Mouse (Mus musculus) liver, embryonic 14.5 days (tissue): ENCODE results near the gene Cuedc2. TPM values are rescaled to one million over a fixed set of nuclear protein-coding genes. Genes with fewer than 3 reads are reported as not detected.

ENCODE experiments used
- ATAC-seq: fragments of 200-750 bp; cut with Nextera tagmentation; 2 replicates; pipeline ENCODE4 v1.8.0; 2017; ENCODE audit warnings: moderate number of reproducible peaks, mild to moderate bottlenecking, moderate library complexity; ENCODE audit not compliant: insufficient read depth
- DNase-seq, 3 experiments: peaks; one replicate each; pipeline ENCODE4 v3.0.0-alpha.2; 2012 to 2013; ENCODE audit warnings: low read depth in 3 of 3, low spot score in 3 of 3
- H3K27ac ChIP-seq: fragments of 300-500 bp; sonication (generic); 2 replicates; pipeline ENCODE4 v1.5.1; 2014; ENCODE audit warnings: moderate library complexity, mild to moderate bottlenecking, control low read depth, inconsistent platforms
- H3K27me3 ChIP-seq: fragments of 300-500 bp; sonication (generic); 2 replicates; pipeline ENCODE4 v1.6.1; 2014; ENCODE audit warnings: mild to moderate bottlenecking, low read length, moderate library complexity; ENCODE audit not compliant: control insufficient read depth, insufficient read depth
- H3K36me3 ChIP-seq: fragments of 300-500 bp; sonication (generic); replicated peaks from 2 replicates; pipeline ENCODE4 v1.6.1; 2014; ENCODE audit warnings: low read depth; ENCODE audit not compliant: control insufficient read depth, insufficient read depth
- H3K4me1 ChIP-seq, 2 experiments: fragments of 200-500 bp in 1 of 2; fragments of 300-500 bp in 1 of 2; sonication (generic) in 1 of 2; replicated peaks; 2 replicates each; pipeline ENCODE4 v1.6.1; 2012 to 2014; ENCODE audit warnings: antibody characterized with exemption in 1 of 2, inconsistent platforms in 1 of 2, low read length in 1 of 2; ENCODE audit not compliant: control insufficient read depth in 2 of 2, insufficient read depth in 2 of 2
- H3K4me2 ChIP-seq: fragments of 300-500 bp; sonication (generic); 2 replicates; pipeline ENCODE4 v1.6.1; 2014; ENCODE audit warnings: low read depth, mild to moderate bottlenecking, control low read depth, moderate library complexity
- H3K4me3 ChIP-seq, 2 experiments: fragments of 200-500 bp in 1 of 2; fragments of 300-500 bp in 1 of 2; sonication (generic) in 1 of 2; 2 replicates each; pipeline ENCODE4 v1.5.1; 2012 to 2014; ENCODE audit warnings: low read depth in 2 of 2, low read length in 2 of 2, mild to moderate bottlenecking in 2 of 2, control low read depth in 1 of 2, inconsistent platforms in 1 of 2, moderate library complexity in 1 of 2; ENCODE audit not compliant: insufficient read depth in 1 of 2
- H3K9ac ChIP-seq: fragments of 300-500 bp; sonication (generic); replicated peaks from 2 replicates; pipeline ENCODE4 v1.6.1; 2014; ENCODE audit warnings: mild to moderate bottlenecking, control low read depth, moderate library complexity
- H3K9me3 ChIP-seq: fragments of 300-500 bp; sonication (generic); 2 replicates; pipeline ENCODE4 v1.6.1; 2016; ENCODE audit warnings: low read length, mixed read lengths; ENCODE audit not compliant: control insufficient read depth
- CTCF ChIP-seq: IDR thresholded peaks from 2 replicates; pipeline ENCODE4 v1.5.1; 2016; ENCODE audit warnings: antibody characterized with exemption, low read depth, control low read depth
- EP300 ChIP-seq: IDR thresholded peaks from 2 replicates; pipeline ENCODE4 v1.6.1; 2016; ENCODE audit warnings: antibody characterized with exemption, low read depth
- WGBS: fragments of 180-500 bp; shearing (Covaris S2); extraction: QIAGEN DNeasy Blood & Tissue Kit; methylation state at CpG from one replicate; pipeline ENCODE4 v1.1.7; 2014; ENCODE audit not compliant: insufficient replicate concordance; 5-methylcytosine and 5-hydroxymethylcytosine counted together
- polyA plus RNA-seq, 2 experiments: library from polyadenylated mRNA; depleted of rRNA in 1 of 2; stranded (reverse) in 1 of 2; unstranded in 1 of 2; fragments of >200 nt; fragmentation: Nextera tagmentation in 1 of 2; extraction: Ambion mirVana in 1 of 2; gene quantifications; 2 replicates each; pipeline versions ENCODE4 v1.2.1 to v1.2.3; 2012 to 2014

Cuedc2 gene
- polyA plus RNA-seq, 2 experiments: 54.9 to 76.6 TPM

DNA sequence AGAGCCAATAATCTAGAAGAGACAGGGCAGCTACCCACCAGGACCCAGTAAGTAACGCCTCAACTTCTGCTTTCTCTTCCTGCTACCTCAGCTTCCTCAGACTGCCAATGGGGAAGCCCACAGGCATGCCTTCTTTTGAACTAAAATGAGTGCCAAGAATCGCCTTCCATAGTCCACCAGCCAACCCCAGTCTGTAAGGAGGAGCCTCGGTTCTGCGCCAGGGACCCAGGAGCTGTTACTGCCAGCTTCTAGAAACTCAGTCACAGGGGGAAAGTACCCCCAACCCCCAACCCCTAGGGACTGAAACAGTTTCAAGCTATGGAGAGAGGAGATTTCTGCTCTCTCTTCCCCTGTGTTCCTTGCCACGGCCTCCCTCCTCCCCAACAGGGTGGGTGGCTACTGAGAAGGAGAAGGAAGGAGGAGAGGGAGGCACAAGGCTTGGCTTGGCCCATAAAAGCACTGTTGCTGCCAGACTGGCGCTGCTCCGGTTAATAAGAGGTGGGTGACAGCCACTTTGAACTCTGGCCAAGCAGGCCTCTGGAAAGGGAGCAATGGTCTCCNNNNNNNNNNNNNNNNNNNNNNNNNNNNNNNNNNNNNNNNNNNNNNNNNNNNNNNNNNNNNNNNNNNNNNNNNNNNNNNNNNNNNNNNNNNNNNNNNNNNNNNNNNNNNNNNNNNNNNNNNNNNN lies 927 bp upstream of the Cuedc2 start:
- H3K9me3 ChIP-seq: no peaks in the 10 kb centered on the region
- DNase-seq (no peak), ATAC-seq (no peak)
- no peak for TF ChIP-seq EP300
- TF ChIP-seq CTCF: no peak
- 37% methylated on average over 7 of the region's 7 CpGs for WGBS
- peak overlapping the region; percentile 52 for H3K27ac ChIP-seq
- peak overlapping the region; percentile 89 for H3K4me2 ChIP-seq
- no peaks in the 10 kb centered on the region for H3K36me3 ChIP-seq
- H3K4me3 ChIP-seq: peak overlapping the region; percentile 55 to 73; a peak in 3 of 4 replicates
- H3K27me3 ChIP-seq: no peaks in the 10 kb centered on the region
- H3K4me1 ChIP-seq: peaks cover 9 to 22% of the 10 kb centered on the region in 2 experiments
- H3K9ac ChIP-seq: peak overlapping the region; percentile 58; the same call in 1 of the 2 replicates

DNA sequence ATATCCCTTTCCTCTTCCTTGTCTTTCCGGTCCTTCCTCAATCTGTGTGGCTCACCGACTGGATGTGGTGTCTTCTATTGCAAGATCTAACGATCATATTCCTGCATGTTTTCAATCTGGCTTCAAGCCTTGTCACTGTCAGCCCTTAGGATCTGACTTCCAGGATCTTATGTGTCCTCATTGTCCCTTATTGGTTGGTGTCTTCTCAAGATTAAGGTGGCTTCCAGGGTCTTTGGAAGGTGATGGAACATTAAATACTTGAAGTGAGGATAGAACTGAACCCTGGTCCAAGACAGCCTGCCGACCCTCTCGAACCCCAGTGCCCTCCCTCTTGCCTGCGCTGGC lies 412 bp upstream of the Cuedc2 start:
- H3K27me3 ChIP-seq: no peaks in the 10 kb centered on the region
- ATAC-seq (peak; percentile 17; the same call in 1 of the 2 replicates), DNase-seq (no peak)
- peaks cover 9 to 19% of the 10 kb centered on the region in 2 experiments for H3K4me1 ChIP-seq
- peak overlapping the region; percentile 58 for H3K9ac ChIP-seq
- 11% methylated on average over 6 of the region's 6 CpGs for WGBS
- peak overlapping the region; percentile 89 for H3K4me2 ChIP-seq
- no peaks in the 10 kb centered on the region for H3K9me3 ChIP-seq
- TF ChIP-seq CTCF: no peak
- TF ChIP-seq EP300: no peak
- no peaks in the 10 kb centered on the region for H3K36me3 ChIP-seq
- H3K4me3 ChIP-seq: peak overlapping the region; percentile 55 to 73
- H3K27ac ChIP-seq: peak overlapping the region; percentile 52

DNA sequence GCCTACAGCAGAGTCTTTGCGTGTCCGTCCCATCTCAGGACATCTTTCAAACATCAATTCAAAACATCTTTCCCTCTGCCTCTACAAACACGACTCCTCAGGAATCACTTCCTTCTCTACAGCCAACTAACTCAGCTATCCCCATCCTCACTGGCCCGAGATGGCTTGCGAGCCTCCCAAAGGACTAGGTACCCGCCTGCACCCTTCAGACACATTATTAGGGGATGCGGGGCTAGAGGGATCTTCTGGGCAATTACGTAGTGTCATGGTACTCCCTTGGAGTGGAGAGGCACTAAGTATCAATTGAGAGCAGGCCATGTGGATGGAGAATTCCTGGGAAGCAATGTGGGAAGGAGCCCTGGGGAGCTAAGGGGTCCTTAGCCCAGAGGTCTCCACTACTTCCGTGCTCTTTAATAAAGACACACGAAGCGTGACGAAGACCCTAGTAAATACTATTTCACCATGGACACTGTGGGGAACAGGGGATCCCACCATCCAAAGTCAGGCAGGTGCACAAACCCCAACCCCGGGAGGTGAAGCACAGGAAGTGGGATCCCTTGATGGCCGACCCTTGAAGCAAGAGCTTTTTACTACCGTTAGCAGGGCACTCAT lies 677 bp downstream of the Cuedc2 start:
- Histone ChIP-seq H3K9me3 (no peaks in the 10 kb centered on the region), H3K27me3 (no peaks in the 10 kb centered on the region), H3K4me2 (peak overlapping the region; percentile 89), H3K9ac (peak overlapping the region; percentile 83), H3K27ac (peak overlapping the region; percentile 32; the same call in 1 of the 2 replicates), H3K4me3 (peak overlapping the region; percentile 73 to 85), H3K36me3 (no peaks in the 10 kb centered on the region), H3K4me1 (peaks cover 9 to 16% of the 10 kb centered on the region in 2 experiments)
- DNase-seq (no peak), ATAC-seq (no peak)
- WGBS: 33% methylated on average over 15 of the region's 15 CpGs
- no peak for TF ChIP-seq EP300
- no peak for TF ChIP-seq CTCF

DNA sequence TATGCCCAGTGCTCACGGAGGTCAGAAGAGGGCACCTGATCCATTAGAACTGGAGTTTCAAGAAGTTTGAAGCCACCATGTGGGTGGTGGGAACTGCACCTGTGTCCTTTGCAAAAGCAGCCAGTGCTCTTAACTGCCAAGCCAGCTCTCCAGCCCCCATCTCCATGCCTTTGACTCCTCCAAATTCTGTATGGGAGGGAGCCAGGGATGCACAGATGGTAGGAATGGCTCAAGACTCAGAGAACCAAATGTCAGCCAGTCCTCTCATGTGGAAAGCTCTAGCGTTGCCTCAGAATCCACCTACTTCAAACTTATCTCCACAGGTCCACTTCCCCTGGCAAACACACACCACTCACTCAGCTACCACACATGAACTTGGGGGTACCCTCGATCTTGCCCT lies 4.6 kb downstream of the Cuedc2 start:
- Histone ChIP-seq H3K4me1 (peaks cover 13 to 17% of the 10 kb centered on the region in 2 experiments), H3K4me2 (no peak overlapping the region), H3K4me3 (no peak overlapping the region), H3K27ac (no peak overlapping the region), H3K36me3 (peaks cover 5% of the 10 kb centered on the region; the same call in 1 of the 2 replicates), H3K27me3 (no peaks in the 10 kb centered on the region), H3K9me3 (no peaks in the 10 kb centered on the region), H3K9ac (no peak overlapping the region)
- ATAC-seq (no peak), DNase-seq (no peak)
- no peak for TF ChIP-seq CTCF
- no peak for TF ChIP-seq EP300
- WGBS: 60% methylated on average over 3 of the region's 3 CpGs

DNA sequence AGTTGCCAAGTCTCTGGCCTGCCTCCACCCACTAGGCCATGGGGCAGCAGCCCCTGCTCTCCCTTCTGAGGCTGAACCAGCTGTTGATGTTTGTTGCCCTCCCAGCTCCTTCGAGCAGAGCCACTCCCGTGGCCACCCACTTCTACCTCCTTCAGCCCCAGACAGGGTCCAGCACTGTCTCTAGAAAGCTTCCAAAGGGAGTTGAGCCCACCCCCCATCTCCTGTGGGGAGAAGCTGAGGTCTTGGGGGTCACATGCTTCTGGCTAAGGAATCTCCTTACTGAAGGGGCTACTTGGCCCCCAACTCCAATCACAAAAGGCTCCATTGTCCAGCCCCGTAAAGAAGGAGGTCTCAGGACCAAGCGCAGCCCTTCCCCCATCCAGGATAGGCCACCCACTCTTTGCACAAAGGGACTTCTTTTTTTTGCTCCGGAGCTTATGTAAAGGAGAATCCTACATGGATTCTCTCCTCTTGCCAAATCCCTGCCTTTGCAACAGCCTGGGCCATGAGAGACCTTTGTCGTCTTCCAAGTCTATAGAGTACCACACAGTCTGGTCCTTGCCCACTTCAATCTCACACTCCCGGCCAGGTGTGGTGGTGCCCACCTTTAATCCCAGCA lies 5.7 kb downstream of the Cuedc2 start:
- Histone ChIP-seq H3K27ac (no peak overlapping the region), H3K36me3 (peaks cover 5% of the 10 kb centered on the region; the same call in 1 of the 2 replicates)
- WGBS: 67% methylated on average over 7 of the region's 7 CpGs

More for the DNA sequence above, 5.7 kb downstream of the Cuedc2 start:
- TF ChIP-seq CTCF: no peak
- no peak for ATAC-seq
- Histone ChIP-seq H3K27me3 (no peaks in the 10 kb centered on the region), H3K9me3 (no peaks in the 10 kb centered on the region), H3K4me3 (no peak overlapping the region), H3K4me2 (no peak overlapping the region), H3K4me1 (peaks cover 9 to 16% of the 10 kb centered on the region in 2 experiments), H3K9ac (no peak overlapping the region)
- no peak for DNase-seq
